Mouse (Mus musculus) right cerebral cortex, adult 18-20 months (tissue): Measurements from ENCODE around the gene Pparg.
A peak's percentile ranks its signal among the peaks of the same experiment; 100 is the strongest.

ENCODE experiments used
- DNase-seq: peaks from one replicate; pipeline ENCODE4 v3.0.0; 2022; ENCODE audit warnings: mixed read lengths

Pparg gene

DNA sequence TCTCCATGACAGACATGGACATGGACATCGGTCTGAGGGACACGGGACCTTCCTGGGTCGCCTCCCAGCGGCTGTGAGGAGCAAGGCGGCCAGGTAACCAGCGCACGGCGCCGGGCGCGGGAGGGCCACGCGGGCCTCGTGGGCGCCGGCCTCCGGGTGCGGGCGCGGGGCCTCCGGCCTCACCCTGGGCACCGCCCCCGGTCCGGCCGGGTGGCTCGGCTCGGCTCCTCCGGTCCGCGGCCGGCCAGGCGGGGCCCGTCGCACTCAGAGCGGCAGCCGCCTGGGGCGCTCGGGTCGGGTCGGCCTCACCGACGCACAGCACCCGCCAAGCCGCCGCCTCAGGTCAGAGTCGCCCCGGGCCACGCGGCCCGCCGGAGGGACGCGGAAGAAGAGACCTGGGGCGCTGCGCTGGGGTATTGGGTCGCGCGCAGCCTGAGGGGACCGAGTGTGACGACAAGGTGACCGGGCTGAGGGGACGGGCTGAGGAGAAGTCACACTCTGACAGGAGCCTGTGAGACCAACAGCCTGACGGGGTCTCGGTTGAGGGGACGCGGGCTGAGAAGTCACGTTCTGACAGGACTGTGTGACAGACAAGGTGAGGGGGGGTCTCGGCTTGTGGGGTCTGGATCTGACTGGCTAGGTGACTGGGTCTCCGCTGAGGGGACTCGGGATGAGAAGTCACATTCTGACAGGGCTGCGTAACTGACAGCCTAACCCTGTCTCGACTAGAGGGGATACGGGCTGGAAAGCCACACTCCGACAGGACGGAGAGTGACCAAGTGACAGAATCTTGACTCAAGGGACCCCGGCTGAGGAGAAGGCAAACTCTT lies at the start of gene Pparg:
TSS of gene Pparg (plus strand) at position 176 of the 830 bp plus-strand sequence.
- DNase-seq: peak; percentile 18

DNA sequence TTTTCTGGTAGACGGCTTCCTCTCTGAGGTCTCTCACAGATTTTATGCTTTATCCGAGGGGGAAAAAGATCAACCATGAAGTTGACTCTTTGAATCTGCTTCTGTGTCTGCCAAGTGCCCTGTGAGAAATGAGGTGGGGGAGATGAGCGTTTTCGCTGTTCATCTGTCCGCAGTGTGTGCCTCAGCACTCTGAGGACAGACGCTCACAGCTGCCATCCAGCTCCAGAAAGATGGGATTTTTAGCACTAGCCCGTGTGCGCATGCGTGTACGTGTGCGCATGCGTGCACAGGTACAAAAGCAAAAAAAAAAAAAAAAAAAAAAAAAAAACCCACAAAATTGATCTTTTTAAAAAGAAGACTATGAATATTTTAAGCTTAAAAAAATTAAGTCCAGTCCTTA lies 48.0 kb upstream of the Pparg start:
- DNase-seq: no peak

DNA sequence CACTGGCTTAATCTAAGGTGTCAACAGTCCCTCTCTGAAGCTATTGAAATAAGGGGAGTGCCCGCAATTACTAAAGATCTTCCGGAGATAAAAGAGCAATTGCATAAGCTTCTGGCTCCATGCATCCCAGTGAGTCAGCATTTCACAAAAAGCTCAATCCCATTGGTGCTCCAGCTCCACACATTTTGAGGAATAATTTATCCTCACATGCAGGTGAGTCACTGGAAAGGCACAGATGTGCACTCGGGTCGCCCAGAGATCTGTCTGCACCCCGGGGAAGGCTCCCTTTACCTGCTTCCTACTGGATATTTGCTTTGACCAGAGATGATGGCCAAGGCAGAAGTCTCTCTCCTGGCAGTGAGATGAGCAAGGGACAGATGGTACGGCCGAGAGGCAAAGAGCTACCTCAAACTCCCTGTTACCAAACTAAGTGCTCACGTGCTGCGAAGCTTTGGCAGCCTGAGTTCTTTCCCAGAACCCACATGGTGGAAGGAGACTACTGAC lies 47.5 kb upstream of the Pparg start:
- peak; percentile 66 for DNase-seq

DNA sequence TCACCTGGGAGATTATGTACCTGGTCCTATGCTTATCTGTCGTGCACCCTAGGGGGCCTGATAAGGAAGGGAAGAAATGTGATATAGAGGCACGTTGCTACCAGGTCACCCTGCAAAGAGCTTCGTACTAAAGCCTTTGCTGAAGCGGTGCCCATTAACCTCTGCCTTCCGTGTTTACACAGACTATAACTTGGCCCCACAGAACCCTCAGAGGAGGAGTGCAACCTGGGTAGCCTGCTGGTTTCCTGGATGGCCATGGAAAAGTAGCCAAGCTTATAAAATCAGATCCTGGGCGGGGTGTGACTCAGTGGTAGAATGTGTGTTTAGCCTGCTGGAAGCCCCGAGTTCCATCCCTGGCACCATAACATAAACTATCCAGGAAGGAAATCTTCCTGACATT lies 46.8 kb upstream of the Pparg start:
- no peak for DNase-seq

DNA sequence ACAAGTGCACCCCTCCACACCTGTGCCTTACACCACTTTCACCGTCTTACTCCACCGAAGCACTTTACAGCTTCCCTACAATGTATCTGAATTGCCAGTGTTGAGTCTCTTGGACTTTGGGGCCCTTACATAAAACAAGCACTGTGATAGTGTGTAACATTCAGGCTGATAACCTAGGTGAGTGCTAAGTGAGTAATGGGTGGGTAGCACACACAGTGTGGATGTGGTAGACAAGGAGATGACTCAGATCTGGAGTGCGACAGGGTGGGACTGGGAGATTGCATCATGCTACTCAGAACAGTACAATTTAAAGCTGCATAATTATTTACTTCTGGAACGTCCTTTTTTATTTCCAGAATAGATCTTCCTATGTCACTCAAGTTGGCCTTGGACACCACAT lies 45.0 kb upstream of the Pparg start:
- DNase-seq: no peak

DNA sequence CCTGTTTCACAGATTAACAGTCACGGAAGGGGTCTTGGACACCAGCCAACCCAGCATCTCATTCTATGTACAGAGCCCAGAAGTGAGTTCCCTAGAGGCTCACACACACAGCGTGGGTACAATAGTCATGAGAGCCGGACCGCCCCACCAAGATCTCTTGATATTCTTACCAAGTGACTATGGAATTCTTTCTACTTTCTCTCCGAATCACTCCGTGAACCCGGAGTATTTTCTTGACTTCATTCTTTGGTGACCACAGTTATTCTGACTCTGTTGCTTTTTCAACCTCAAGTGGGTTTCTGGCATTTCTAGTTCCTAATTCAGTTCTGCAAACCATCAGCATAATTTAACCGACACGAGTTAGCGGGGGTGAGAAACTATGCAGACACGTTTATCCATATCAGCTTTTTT lies 43.9 kb upstream of the Pparg start:
- no peak for DNase-seq

DNA sequence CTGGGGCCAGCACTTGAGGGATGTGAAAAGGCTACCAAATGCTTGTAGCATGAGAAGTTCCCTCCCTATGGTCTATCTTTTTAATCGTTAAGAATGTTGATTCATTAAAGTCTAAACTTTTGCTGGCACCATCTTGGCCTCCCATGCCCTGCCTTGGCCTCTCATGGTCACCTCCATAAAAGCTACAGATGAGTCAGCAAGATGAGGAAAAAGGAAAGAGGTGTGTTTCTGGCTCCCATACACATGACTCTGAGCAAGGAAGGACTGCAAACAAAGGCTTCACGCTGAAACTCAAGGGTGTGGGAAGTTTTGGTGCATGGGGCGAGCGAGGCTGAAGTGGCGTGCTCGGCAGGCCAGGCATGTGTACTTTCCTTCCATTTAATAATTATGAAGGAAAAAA lies 41.9 kb upstream of the Pparg start:
- no peak for DNase-seq

DNA sequence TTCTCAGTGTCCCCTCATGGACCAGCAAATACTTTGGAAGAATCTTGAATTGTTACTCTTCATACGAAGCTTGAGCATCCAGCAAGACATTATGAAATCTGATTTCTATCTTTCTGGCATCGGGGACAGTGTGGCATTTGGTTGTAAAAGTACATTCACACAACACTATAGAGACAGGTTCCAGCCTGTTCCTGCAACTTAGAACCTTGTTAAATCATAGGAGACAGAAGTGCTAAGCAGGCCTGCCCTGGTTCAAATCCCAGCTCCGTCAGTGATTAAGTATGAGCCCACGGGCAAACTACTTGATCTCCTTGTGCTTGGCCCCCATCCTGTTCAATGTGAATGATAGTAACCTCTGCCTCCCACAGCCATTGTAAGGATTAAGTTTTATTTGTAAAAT lies 41.1 kb upstream of the Pparg start:
- DNase-seq: no peak

DNA sequence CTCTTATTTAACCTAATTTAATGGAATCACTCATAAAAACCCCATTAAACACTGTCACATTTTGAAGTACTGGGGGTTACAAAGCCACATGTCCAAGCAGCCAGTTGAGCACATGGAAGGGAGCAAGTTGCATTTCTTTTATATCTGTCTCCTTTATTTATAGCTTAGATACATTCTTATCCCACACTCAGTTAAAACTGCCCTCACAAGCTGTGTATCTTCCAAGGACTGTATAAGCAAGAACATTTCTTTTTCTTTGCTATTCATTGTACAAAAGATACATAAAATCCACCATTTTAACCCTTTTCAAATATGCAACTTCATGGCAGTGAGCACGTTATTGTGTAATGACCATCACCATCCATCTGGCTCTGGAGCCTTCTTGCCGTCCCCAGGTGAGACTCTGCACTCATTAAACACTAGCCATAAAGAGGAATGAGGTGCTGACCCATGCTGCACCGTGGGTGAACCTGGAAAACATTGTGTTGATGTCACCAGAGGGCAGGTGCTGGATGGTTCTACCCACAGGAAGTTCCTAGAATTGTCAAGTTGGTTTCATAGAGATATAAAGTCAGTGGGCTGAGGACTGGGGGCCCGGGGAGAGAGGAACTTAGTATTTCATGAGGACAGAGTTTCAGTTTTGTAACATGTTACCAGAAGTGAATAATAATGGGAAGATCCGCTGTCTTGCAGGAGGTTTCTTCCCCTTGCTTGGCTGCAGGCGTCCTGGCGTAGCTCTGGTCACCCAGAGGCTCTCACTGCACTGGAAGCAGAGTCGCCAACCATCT lies 39.6 kb upstream of the Pparg start:
- no peak for DNase-seq

DNA sequence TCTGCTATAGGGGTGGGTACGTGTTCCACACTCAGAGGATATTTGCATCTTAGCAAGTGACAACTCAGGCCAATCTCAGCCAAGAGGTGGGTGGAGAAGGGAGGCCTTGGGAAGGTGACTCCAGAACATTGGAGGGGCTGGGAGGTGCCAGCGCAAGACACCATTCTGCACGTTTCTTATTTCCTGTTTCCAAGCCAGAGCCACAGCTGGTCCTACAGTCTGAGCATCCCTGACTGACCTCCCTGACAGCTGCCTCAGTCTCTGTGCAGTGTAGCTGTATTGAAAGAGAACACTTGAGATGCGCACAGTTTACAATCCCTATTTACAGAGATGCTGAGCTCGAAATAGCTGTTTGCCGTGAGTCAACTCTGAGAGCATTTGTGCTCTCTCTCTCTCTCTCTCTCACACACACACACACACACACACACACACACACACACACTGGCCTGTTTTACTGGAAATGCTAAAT lies 38.8 kb upstream of the Pparg start:
- DNase-seq: peak; percentile 65

DNA sequence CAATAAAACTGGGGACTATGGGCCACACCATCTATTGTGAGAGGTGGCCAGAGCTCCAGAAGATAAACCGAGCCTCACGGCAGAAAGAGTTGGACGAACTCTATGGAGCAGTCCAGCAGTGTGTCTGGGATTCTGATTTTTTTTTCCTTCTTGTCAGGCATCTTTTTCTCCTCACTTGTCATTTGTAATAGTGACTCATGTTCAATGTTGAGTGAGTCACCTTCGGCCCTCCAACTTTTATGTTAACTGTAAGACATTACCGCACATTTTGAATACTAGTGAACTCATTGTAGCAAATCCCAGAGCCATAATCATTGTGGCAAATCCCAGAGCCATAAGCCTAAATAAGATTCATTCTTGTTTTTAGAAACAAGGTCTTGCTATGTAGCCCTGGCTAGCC lies 37.8 kb upstream of the Pparg start:
- no peak for DNase-seq

DNA sequence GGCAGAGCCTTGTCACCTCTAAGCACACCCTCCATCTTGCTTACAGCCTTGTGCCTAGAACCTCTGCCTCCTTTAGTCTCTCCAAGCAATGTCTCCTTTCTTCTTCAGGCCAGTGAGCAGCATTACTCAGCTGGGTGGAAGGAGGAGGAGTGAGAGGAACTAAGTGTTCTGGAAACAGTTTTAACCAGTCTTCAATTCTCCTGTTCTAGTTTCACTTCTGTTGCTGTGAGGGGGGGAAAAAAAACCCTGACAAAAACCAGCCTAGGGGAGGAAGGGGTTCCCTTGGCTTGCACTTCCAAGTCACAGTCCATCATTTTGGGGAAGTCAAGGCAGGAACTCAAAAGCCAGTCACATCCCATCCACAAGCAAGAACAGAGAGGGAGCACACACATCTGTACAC lies 29.8 kb upstream of the Pparg start:
- DNase-seq: no peak

DNA sequence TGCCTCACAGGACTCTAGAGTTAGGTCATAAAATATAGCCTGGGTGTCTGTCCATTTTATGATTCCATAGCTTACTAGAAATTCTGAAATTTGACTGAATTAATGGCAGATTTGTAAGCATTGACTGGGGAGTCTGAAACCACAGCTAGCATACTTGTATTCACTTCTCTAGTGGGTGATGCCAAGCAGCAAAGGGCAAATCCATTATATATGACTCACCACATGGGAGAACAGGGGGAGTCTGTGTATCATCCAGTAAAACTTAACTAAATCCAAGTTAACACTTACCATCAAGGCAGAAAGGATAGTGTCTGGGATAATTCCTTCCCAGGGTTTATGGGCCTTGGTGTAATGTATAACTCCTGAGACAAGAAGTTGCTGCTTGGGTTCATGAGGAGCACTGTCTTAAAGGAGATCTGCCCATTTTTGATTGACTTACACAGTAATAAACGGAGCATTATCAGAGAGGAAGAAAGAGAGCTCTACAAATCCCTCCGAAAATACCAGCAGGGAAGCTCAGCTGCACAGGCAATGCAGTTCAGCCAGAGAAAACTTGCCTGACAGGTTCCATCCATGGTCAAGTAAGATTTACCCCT lies 27.6 kb upstream of the Pparg start:
- DNase-seq: no peak

DNA sequence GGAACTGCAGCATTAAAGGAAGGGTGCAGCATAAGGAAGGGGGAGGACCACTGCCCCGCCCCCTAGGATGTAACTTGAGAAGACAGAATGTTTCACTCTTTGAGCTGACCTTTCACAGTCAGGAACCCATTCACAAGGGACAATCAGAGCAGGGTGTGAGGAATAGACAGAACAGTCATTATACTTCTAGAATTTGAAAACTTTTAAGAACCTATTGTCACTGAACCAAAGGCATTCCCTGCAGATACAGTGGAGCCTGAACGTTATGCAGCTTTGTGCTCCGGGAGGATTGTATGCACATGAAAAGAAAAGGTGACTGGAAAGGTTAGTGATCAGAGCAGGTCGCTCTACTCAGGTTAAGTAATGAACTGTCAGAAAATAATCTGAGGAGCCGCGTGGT lies 25.2 kb upstream of the Pparg start:
- no peak for DNase-seq

DNA sequence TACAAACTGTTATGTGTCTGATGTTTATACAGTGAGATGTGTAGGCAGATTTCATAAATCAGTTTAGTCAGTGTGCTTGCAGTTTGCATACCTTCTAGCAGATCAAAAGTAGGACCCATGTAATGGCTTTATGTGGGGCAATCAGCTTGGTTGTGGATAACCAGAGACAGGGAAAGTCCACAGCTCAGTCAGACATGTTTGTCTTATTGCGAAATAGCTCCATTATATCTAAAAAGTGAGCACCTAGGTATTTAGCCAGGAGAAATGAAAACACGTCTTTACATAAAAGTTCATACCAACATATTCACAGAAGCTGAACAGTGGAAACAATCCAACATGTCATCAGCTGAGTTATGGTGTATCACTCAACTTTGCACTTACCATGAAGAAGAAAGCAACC lies 20.7 kb upstream of the Pparg start:
- DNase-seq: no peak

DNA sequence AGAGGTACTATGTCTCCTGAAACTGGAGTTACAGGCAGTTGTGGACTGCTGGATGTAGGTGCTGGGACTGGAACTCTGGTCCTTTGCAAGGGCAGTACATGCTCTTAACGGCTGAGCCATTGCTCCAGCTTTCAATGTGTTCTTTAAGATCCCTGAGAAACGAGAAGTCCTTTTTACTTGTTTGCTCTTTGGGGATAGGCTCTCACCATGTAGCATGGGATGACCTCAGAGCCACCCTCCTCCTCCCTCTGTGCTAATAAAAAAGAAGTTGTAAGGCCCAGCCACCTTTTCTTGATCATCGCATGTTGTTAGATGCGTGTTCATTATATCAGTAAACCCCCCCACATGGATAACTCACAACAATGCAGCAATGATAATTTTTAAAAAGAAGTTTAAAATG lies 17.7 kb upstream of the Pparg start:
- no peak for DNase-seq

DNA sequence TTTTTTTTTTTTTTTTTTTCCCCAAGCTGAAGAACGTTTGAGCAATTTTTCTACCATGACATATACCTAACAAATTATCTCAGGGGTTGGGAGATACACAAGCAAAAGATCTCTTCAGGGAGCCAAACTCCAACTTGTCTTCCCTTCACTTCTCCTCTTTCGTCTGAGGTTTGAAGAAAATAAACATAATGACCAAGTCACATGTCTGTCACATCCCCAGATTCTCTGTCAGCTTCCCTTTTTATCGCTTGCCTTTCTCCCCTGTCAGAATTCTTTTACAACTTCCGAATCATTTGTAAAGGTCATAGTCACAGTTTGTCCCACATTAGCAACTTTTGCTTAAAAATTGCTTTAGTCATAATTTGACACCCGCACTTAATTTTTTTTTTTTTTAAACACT lies 17.2 kb upstream of the Pparg start:
- DNase-seq: no peak

DNA sequence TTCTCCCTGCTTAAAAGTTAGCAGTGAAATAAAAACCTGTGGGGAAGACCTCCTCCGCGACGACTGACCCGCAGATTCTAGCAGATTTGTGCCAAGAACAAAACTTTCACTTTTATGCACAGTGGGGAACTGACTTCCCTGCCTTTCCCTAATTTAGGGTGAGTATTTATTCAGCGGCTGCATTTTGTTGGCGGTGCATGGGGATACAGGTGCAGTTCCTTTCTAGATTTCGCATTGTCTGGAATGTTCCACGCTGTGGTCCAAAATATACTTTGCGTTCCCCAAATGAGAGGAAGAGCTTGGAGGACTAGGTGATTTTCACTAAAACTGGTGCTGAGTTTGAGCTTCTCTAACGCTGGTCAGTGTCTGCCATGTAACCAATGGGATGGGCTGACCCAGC lies 16.6 kb upstream of the Pparg start:
- no peak for DNase-seq

DNA sequence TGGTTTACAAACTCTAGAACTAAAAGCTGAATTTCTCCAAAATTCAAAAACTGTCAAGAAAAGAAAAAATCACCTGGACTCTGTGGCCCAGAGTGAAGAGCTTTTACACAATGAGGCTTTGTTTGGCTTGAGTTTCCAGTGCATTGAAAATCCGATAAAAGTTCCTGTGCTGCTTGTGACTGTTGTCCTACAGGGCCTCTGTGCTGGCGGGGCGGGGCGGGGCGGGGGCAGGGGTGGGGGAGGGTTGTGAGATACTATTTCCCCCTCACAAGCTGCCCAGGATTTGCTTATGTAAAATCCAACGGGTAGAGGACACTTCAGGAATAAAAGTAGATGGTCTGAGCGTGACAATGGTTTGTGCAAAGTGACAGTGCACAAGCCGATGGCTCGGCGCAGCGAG lies 16.2 kb upstream of the Pparg start:
- no peak for DNase-seq

DNA sequence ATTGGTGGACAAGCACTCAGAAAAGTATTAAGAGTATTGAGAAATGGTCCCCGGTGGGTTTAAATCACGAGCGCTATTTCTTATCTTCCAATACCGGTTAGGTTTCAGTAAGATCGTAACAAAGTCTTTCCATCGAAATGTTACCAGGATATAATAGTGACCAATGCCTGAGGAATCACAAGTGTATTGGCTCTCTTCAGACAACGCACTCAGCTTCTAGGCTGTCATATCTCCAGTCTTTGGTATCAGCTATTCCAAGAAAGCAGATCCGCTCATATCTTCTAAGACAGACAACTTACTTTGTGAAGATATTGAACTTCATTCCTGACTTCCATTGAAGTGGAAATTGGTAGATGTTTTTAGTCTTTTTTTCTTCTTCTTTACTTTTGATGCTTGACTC lies 15.7 kb upstream of the Pparg start:
- no peak for DNase-seq

DNA sequence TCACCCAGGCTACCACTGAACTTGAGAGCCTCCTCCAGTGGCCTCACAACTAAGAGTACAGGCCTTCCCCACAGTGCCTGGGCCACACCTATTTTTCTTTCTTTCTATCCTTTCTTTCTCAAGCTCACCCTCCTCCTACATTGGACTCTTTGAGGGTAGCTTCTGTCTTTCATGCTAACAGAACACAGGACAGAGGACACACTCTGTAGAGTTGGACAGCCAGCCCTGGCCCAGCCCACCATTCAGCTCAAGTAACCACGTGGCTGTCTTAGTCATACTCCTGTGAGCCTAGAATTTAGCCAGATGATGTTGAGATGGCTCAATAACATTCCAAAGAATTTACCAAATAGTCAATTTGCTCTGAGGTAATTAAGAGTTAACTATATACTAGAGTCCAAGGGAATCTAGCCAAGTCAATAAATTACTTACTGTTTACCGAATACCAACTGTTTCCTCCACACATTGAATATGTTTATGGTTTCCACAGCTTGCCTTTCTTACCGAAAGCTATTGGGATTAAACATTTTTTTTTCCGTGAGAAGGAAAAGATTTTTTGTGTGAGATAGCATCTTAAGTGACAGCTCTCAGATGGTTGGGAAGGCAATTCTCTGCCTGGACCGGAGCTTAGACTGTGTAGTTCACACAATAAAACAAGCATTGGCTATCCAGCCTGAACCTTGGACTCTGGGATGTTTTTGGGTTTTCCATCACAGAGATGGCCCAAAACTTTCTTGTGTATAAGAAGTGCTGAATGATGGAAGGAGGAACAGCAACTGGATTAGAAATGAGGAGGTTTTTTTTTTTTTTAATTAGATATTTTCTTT lies 10.9 kb upstream of the Pparg start:
- DNase-seq: no peak

DNA sequence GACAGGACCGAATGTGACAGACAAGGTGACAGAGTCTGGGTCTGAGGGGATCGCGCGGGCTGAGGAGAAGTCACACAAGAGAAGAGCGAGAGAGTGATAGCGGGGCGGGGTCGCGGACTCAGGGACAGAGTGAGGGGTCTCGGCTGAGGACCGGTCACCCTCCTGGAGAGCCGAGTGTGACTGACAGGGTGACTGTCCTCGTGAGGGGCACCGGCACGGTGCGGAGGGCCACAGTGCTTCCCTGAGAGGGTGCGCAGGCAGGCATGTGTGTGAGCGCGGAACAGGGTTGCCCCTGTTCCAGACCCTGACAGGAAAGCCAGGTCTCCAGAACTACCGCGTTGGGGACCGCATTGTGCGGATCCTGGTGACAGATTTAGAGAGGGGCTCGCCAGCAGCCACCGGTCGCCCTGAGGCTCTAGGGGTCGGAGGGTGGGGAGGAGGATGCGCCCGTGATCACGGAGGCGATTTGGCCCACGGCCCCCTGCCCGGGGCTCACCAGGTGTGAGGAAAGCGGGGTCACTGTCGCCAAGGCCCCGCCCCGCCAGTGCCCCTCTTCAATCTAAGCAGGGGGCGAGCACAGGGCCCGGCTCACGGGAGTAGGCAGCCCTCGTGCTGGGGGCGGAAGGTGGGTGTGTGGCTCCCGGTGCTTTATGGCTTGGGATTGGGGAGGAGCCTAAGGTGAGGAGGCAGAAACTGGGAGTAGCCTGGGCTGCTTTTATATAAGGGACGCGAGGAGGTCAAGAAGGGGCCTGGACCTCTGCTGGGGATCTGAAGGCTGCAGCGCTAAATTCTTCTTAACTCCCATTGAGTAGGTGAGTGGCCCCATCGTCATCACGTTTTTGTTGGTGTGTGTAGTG lies 1.1 kb downstream of the Pparg start:
- peak; percentile 28 for DNase-seq
